Mouse (Mus musculus) limb, embryonic 15.5 days (tissue): ENCODE data around the gene Endou. TPM values are rescaled to one million over a fixed set of nuclear protein-coding genes. Genes with fewer than 3 reads are reported as not detected.

ENCODE experiments used
- polyA plus RNA-seq: library from polyadenylated mRNA; unstranded; fragments of >200 nt; fragmentation: Nextera tagmentation; extraction: Ambion mirVana; gene quantifications from 2 replicates; pipeline ENCODE4 v1.2.1, GENCODE M21; 2015

The Endou gene
- polyA plus RNA-seq, 1 experiment from 2014 or later: 60.0 TPM

Other genes starting within 250 kb of the Endou start
- 20.8 and 21.2 TPM in 2 replicates for gene Rpap3, start 25.5 kb downstream of the Endou start, polyA plus RNA-seq
- gene Rapgef3, start 36.6 kb upstream of the Endou start, polyA plus RNA-seq: 9.8 and 10.7 TPM in 2 replicates
- 58.7 and 59.0 TPM in 2 replicates for gene Slc48a1, start 47.2 kb upstream of the Endou start, polyA plus RNA-seq
- 33.5 and 34.1 TPM in 2 replicates for gene Hdac7, start 113.2 kb upstream of the Endou start, polyA plus RNA-seq
- 3.4 and 4.2 TPM in 2 replicates for gene Vdr, start 179.3 kb upstream of the Endou start, polyA plus RNA-seq
- gene Tmem106c, start 232.9 kb upstream of the Endou start, polyA plus RNA-seq: 48.8 and 51.3 TPM in 2 replicates